Mouse (Mus musculus) gastrocnemius, adult 18-20 months (tissue): Measurements from ENCODE around the gene Rnf10. TPM values are rescaled to one million over a fixed set of nuclear protein-coding genes. Genes with fewer than 3 reads are reported as not detected.
A peak's percentile ranks its signal among the peaks of the same experiment; 100 is the strongest.
"Not testable (repeated sequence)": the region's sequence is repeated elsewhere in the genome, so short reads cannot be mapped to it uniquely, and the experiment has no call there.

Experiments used
- DNase-seq: peaks from one replicate; pipeline ENCODE4 v3.0.0; 2021; ENCODE audit warnings: low spot score
- long read RNA-seq, 2 experiments: library from polyadenylated mRNA; stranded (forward); transcript quantifications; one replicate each; pipeline ENCODE4 v2.0.0; 2021
- total RNA-seq, 2 experiments: library from RNA; stranded (reverse); gene quantifications; 2 replicates each; pipeline ENCODE4 v1.2.3; 2021

Rnf10 gene
- total RNA-seq, result 100 to 1,000 TPM; 275 to 312 TPM
- long read RNA-seq, experiment 1, transcript Rnf10-203 (17 exons, 3,476 nt), result minor isoform, 22 of 337 reads
- long read RNA-seq, experiment 1, transcript Rnf10-202 (17 exons, 3,112 nt), result major isoform, 219 of 337 reads
- long read RNA-seq, experiment 1, transcript Rnf10-201 (17 exons, 3,106 nt), result minor isoform, 29 of 337 reads
- long read RNA-seq, experiment 1, partial matches to known transcripts, result 32 of 337 reads
- long read RNA-seq, experiment 1, other reads (novel, unspliced or antisense), result 35 of 337 reads
- long read RNA-seq, experiment 2, transcript Rnf10-202 (17 exons, 3,112 nt), result major isoform, 146 of 237 reads
- long read RNA-seq, experiment 2, transcript Rnf10-203 (17 exons, 3,476 nt), result minor isoform, 15 of 237 reads
- long read RNA-seq, experiment 2, transcript Rnf10-201 (17 exons, 3,106 nt), result minor isoform, 21 of 237 reads
- long read RNA-seq, experiment 2, partial matches to known transcripts, result 33 of 237 reads
- long read RNA-seq, experiment 2, other reads (novel, unspliced or antisense), result 21 of 237 reads

GRCm38 (mm10) chr5:115272812-115273548, at the start of gene Rnf10:
Rnf10 (minus strand) TSS chr5:115272898.
- peak; percentile 99 for DNase-seq

GRCm38 (mm10) chr5:115319004-115319940, 46.6 kb upstream of the Rnf10 start:
- peak; percentile 70 for DNase-seq

- no peak for DNase-seq
Observed at GRCm38 (mm10) chr5:115317645-115318328, 45.1 kb upstream of the Rnf10 start.

GRCm38 (mm10) chr5:115316968-115317644, 44.4 kb upstream of the Rnf10 start:
- no peak for DNase-seq

- no peak for DNase-seq
Observed at GRCm38 (mm10) chr5:115313668-115313943, 40.9 kb upstream of the Rnf10 start.

- no peak for DNase-seq
Observed at GRCm38 (mm10) chr5:115312816-115313667, 40.3 kb upstream of the Rnf10 start.

- no peak for DNase-seq
Observed at GRCm38 (mm10) chr5:115312354-115312753, 39.7 kb upstream of the Rnf10 start.

GRCm38 (mm10) chr5:115302190-115302589, 29.5 kb upstream of the Rnf10 start:
- not testable (repeated sequence) for DNase-seq

GRCm38 (mm10) chr5:115301615-115302014, 28.9 kb upstream of the Rnf10 start:
- DNase-seq, result no peak

- DNase-seq, result peak; percentile 100
Observed at GRCm38 (mm10) chr5:115300792-115301614, 28.3 kb upstream of the Rnf10 start, which contains the start of gene Dynll1. Dynll1 (minus strand) TSS chr5:115300999.

GRCm38 (mm10) chr5:115300035-115300744, 27.5 kb upstream of the Rnf10 start:
- peak; percentile 57 for DNase-seq

- no peak for DNase-seq
Observed at GRCm38 (mm10) chr5:115296347-115296746, 23.6 kb upstream of the Rnf10 start.

GRCm38 (mm10) chr5:115294173-115294572, 21.5 kb upstream of the Rnf10 start:
- DNase-seq, result no peak

- DNase-seq, result no peak
Observed at GRCm38 (mm10) chr5:115284735-115285134, 12.0 kb upstream of the Rnf10 start.

- no peak for DNase-seq
Observed at GRCm38 (mm10) chr5:115280050-115280687, 7.5 kb upstream of the Rnf10 start.

GRCm38 (mm10) chr5:115279226-115280049, 6.7 kb upstream of the Rnf10 start, which contains the start of gene Coq5:
Coq5 (plus strand) TSS chr5:115279666.
- DNase-seq, result peak; percentile 87
